Mouse (Mus musculus) midbrain, embryonic 12.5 days (tissue): ENCODE results near the gene Cryge. TPM values are rescaled to one million over a fixed set of nuclear protein-coding genes. Genes with fewer than 3 reads are reported as not detected.

Source experiments
- ATAC-seq: fragments of 200-750 bp; cut with Nextera tagmentation; 2 replicates; pipeline ENCODE4 v1.8.0; 2017; ENCODE audit warnings: low read depth, moderate TSS enrichment, moderate library complexity; ENCODE audit not compliant: low FRiP score
- H3K27ac ChIP-seq: fragments of 300-500 bp; sonication (generic); replicated peaks from 2 replicates; pipeline ENCODE4 v1.5.1; 2016; ENCODE audit warnings: mild to moderate bottlenecking
- H3K27me3 ChIP-seq: fragments of 300-500 bp; sonication (generic); 2 replicates; pipeline ENCODE4 v1.6.1; 2016; ENCODE audit warnings: mild to moderate bottlenecking
- H3K36me3 ChIP-seq: fragments of 300-500 bp; sonication (generic); 2 replicates; pipeline ENCODE4 v1.6.1; 2016
- H3K4me1 ChIP-seq: fragments of 300-500 bp; sonication (generic); 2 replicates; pipeline ENCODE4 v1.6.1; 2016
- H3K4me2 ChIP-seq: fragments of 300-500 bp; sonication (generic); replicated peaks from 2 replicates; pipeline ENCODE4 v1.6.1; 2016; ENCODE audit warnings: mild to moderate bottlenecking, moderate library complexity
- H3K4me3 ChIP-seq: fragments of 300-500 bp; sonication (generic); 2 replicates; pipeline ENCODE4 v1.5.1; 2016; ENCODE audit warnings: mild to moderate bottlenecking
- H3K9ac ChIP-seq: fragments of 300-500 bp; sonication (generic); replicated peaks from 2 replicates; pipeline ENCODE4 v1.6.1; 2016; ENCODE audit warnings: mild to moderate bottlenecking, moderate library complexity
- H3K9me3 ChIP-seq: fragments of 300-500 bp; sonication (generic); 2 replicates; pipeline ENCODE4 v1.6.1; 2016; ENCODE audit warnings: mild to moderate bottlenecking
- WGBS: fragments of 180-500 bp; shearing (Covaris S2); methylation state at CpG from one replicate; pipeline ENCODE4 v1.1.7; 2016; 5-methylcytosine and 5-hydroxymethylcytosine counted together
- polyA plus RNA-seq: library from polyadenylated mRNA; unstranded; fragments of >200 nt; fragmentation: Nextera tagmentation; extraction: Ambion mirVana; gene quantifications from 2 replicates; pipeline ENCODE4 v1.2.1, GENCODE M21; 2016

The Cryge gene
- polyA plus RNA-seq, 1 experiment from 2014 or later = not detected

DNA sequence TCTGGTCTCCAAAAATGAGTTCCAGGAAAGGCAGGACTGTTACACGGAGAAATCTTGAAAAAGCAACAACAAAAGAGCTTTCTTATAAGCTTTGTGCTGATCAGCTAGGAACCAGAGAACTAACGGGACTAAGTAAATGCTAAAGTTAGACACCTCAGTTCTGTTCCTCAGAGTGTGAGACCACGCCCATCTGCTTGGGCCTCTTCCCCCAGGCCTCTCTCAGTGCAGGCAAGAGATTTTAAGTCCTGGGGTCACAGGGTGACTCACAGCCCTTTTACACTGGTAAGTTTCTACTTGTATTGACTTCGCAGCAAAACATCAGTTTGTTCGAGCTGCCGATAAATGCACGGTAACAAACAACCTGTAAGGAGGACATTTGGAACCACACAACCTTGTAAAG, 747 bp upstream of the Cryge start:
- 67% methylated on average over 7 of the region's 7 CpGs for WGBS
- 0 out of 2 replicates have a peak, but pooled peaks cover 3% of the 10 kb centered on the region for H3K4me1 ChIP-seq
- no peak for ATAC-seq
- H3K4me2 ChIP-seq = no peak overlapping the region
- H3K27me3 ChIP-seq = no peaks in the 10 kb centered on the region
- no peak overlapping the region for H3K27ac ChIP-seq
- no peaks in the 10 kb centered on the region for H3K36me3 ChIP-seq
- H3K9ac ChIP-seq = no peak overlapping the region
- H3K4me3 ChIP-seq = no peak overlapping the region
- no peaks in the 10 kb centered on the region for H3K9me3 ChIP-seq

DNA sequence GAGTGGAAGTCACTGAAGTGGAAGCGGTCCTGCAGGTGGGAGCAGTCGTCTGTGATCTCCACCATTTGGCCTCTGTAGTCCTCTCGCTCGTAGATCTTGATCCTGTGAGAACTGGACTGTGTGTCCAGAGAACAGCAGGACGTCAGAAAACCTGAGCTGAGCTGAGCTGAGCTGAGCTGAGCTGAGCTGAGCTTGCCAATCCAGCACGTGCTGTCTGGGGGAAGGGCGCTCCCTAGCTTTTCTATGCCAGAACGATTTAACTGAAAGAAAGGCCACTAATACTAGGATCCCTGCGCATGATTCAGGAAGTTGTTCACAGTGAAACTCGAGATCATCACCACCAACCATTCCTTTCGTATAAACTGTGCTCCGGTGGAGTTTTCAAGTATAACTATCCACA, 2.2 kb downstream of the Cryge start:
- Histone ChIP-seq H3K9me3 (no peaks in the 10 kb centered on the region), H3K9ac (no peak overlapping the region), H3K27ac (no peak overlapping the region), H3K4me1 (0 out of 2 replicates have a peak, but pooled peaks cover 3% of the 10 kb centered on the region), H3K27me3 (no peaks in the 10 kb centered on the region), H3K4me2 (no peak overlapping the region), H3K4me3 (no peak overlapping the region), H3K36me3 (no peaks in the 10 kb centered on the region)
- no peak for ATAC-seq
- 57% methylated on average over 12 of the region's 12 CpGs for WGBS

DNA sequence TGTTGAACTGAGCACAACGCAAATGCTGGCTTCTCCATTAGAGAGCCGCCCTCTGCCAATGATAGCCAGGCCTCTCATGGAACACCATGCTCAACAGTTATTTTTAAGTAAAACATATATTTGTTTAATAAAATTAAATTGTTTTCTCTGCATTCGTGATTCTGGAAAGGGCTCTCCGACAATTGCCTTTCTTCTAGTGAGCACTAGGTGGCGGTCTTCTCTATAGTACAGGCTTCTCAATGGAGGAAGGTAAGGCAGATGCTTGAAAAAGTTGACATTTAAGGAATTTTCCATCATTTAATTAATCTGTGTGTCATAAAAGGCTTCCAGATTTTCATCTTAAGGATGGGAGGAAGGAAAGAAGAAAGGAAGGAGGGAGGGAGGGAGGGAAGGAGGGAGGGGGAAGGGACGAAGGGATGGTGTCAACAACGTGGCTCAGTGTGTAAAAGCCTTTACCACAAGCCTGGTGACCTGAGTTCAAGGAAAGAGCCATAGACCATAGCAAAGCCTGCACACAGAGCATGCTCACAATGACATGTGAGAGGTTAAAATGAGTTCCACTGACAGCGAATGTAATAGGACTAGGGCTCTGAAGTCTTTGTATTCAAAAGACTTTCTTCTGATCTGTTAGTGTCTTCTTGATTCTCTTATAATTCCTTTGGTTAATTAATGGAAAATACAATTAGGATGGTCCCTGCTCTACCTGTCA, 4.4 kb downstream of the Cryge start:
- Histone ChIP-seq H3K4me1 (0 out of 2 replicates have a peak, but pooled peaks cover under 1% of the 10 kb centered on the region), H3K9me3 (no peaks in the 10 kb centered on the region), H3K9ac (no peak overlapping the region), H3K27ac (no peak overlapping the region), H3K4me2 (no peak overlapping the region), H3K36me3 (no peaks in the 10 kb centered on the region), H3K4me3 (no peak overlapping the region), H3K27me3 (no peaks in the 10 kb centered on the region)
- 43% methylated on average over 8 of the region's 8 CpGs for WGBS
- no peak for ATAC-seq

DNA sequence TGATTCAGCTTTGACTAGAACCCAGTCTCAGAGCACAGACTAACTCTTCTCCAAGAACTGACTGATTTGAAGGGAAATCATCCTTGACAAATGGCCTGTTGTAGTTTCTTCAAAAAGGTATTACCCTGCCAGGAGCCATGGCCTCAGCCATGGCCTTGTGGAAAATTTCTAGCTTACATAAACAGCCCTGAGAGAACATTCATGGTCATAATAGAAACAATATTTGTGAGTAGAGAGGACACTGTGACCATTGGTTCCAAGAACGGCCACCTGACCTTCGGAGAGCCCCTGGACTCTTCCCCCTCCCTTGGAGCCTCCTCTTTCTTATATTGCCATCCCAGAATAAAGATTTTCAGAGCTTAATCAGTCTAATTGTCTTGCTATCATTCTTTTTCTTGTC, 7.5 kb downstream of the Cryge start:
- H3K4me1 ChIP-seq = no peaks in the 10 kb centered on the region
- H3K36me3 ChIP-seq = no peaks in the 10 kb centered on the region
- no peak overlapping the region for H3K4me3 ChIP-seq
- H3K9me3 ChIP-seq = no peaks in the 10 kb centered on the region
- H3K27ac ChIP-seq = no peak overlapping the region
- H3K4me2 ChIP-seq = no peak overlapping the region
- no peak overlapping the region for H3K9ac ChIP-seq
- 91% methylated on average over 2 of the region's 2 CpGs for WGBS
- ATAC-seq = no peak
- H3K27me3 ChIP-seq = no peaks in the 10 kb centered on the region

DNA sequence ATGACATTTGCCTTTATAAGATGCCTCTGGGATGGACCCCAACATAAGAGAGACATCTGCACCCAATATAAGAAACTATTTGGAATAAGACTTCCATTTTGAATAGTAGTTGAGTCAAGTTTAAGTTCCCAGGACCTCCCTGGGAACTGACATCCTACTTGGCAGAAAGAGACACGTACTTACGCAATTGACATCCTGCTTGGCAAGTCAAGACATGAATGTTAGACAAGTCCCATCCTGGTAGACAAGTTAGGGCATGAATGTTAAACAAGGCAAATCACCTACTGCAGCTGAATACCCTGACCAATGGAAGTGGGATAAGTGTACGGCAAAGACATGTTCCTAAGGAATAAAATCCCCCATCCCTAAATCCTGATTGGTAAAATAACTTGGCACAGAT, 9.1 kb downstream of the Cryge start:
- Histone ChIP-seq H3K4me2 (no peak overlapping the region), H3K27ac (no peak overlapping the region), H3K4me1 (no peaks in the 10 kb centered on the region), H3K9me3 (no peaks in the 10 kb centered on the region), H3K4me3 (no peak overlapping the region), H3K9ac (no peak overlapping the region), H3K27me3 (no peaks in the 10 kb centered on the region), H3K36me3 (no peaks in the 10 kb centered on the region)
- 92% methylated on average over 3 of the region's 3 CpGs for WGBS
- no peak for ATAC-seq

DNA sequence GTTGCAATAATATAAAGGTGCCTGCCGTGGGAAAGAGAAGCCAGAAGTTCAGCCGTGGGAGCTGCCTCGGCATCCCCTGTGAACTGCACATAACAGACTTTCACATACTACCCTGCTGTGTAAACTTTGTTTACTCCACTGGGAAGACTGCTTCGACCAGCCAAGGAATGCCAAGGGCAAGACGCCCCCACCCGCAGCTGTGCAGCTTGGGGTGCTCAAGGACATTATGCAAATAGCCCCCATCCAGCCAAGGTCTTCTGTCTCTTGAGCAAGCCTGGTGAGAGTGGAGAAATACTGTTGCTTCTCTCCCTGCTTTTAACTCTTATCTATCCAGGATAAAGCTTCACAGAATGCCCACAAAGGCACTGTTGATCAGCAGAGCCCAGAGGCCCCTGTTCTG, 10.1 kb downstream of the Cryge start:
- no peaks in the 10 kb centered on the region for H3K27me3 ChIP-seq
- WGBS = 84% methylated on average over 6 of the region's 6 CpGs

DNA sequence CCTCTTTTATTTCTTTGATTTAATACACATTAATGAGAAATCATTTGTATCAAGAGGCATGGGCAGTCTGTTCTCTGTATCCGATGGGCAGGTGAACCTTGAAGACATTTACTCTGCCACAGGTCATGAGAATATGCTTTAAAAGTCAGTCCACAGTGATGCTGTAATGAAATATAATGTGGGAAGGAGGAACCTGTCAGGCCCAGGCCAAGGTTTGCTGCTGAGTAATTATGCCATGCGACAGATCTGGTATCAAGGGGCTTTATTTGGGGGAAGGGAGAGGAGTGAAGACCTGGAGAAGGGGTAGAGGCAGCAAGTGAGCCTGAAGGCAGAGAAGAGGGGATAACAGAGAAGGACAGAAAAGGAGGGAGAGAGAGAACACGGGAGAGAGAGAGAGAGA, 11.3 kb downstream of the Cryge start:
- Histone ChIP-seq H3K27ac (no peak overlapping the region), H3K27me3 (no peaks in the 10 kb centered on the region), H3K36me3 (no peaks in the 10 kb centered on the region), H3K9me3 (no peaks in the 10 kb centered on the region), H3K4me2 (no peak overlapping the region), H3K4me3 (no peak overlapping the region), H3K9ac (no peak overlapping the region), H3K4me1 (no peaks in the 10 kb centered on the region)
- 81% methylated on average over 3 of the region's 3 CpGs for WGBS
- no peak for ATAC-seq

More for the DNA sequence above, 10.1 kb downstream of the Cryge start:
- no peak overlapping the region for H3K4me2 ChIP-seq
- H3K4me1 ChIP-seq = no peaks in the 10 kb centered on the region
- no peak overlapping the region for H3K4me3 ChIP-seq
- no peaks in the 10 kb centered on the region for H3K9me3 ChIP-seq
- H3K36me3 ChIP-seq = no peaks in the 10 kb centered on the region
- H3K27ac ChIP-seq = no peak overlapping the region
- no peak overlapping the region for H3K9ac ChIP-seq
- no peak for ATAC-seq

DNA sequence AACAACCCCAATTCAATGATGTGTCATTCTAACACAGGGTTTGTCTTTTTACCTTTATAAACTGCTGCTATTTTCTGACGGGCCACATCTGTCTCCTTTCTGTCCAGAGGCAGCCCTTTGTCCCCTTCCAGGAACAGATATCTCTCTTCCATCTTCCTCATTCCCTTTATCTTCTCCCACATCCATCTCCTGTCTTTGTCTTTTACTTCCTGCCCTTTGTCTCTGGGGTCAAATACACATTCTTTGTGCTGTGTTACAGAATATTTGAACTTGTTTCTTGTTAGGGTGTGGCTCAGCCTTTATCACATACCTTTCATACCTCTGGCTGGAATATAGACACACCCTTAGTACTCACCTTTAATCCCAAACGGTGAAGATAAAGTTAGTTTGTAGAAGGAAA, 13.4 kb downstream of the Cryge start:
- Histone ChIP-seq H3K9ac (no peak overlapping the region), H3K4me3 (no peak overlapping the region), H3K36me3 (no peaks in the 10 kb centered on the region), H3K4me1 (no peaks in the 10 kb centered on the region), H3K9me3 (no peaks in the 10 kb centered on the region), H3K27me3 (no peaks in the 10 kb centered on the region), H3K4me2 (no peak overlapping the region), H3K27ac (no peak overlapping the region)
- WGBS = 89% methylated on average over 2 of the region's 2 CpGs
- ATAC-seq = no peak

DNA sequence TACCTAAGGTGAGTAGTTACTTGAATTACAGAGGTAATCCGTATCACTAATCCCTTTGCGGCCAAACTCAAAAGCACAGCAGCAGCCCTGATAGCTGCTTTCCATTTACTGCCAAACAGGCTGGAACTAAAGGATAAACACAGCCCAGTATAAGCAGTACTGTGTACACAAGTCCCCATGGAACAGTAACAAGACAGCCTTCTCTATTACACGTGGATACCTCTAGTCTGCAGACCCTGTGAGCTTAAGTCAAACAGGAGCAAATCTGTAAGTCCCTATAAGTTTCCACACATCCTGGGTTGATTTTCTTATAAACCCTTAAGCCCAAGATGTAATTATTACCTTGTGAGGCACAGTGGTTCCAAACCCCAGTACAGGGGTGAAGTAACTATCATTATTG, 15.4 kb downstream of the Cryge start:
- Histone ChIP-seq H3K4me1 (no peaks in the 10 kb centered on the region), H3K4me3 (no peak overlapping the region), H3K9ac (no peak overlapping the region), H3K27ac (no peak overlapping the region), H3K27me3 (no peaks in the 10 kb centered on the region), H3K4me2 (no peak overlapping the region), H3K36me3 (no peaks in the 10 kb centered on the region), H3K9me3 (no peaks in the 10 kb centered on the region)
- WGBS = 19% methylated on average over 3 of the region's 3 CpGs
- ATAC-seq = no peak

DNA sequence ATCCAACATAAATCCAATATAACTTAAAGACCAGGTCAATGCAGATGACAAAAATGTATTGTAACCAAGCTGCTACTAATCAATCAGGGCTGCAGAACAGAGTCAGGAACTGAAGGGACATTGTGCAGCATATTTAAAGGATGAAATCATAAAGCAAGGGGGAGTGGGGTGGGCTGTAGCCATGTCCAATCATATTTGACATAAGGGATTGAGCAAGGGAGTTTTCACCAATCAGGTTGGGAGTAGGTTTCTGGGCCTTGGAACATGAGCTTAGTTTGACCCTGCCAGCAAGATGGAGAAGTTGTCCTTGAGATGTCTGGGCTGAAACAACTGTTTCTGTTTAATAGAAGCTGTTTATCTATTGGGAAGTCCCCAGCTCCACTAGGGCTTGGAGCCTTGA, 18.3 kb downstream of the Cryge start, which contains the start of gene Akr1cl:
Gene Akr1cl, minus strand, starts transcription at position 119 of the 400 bp plus-strand sequence.
- ATAC-seq = no peak
- no peaks in the 10 kb centered on the region for H3K4me1 ChIP-seq

DNA sequence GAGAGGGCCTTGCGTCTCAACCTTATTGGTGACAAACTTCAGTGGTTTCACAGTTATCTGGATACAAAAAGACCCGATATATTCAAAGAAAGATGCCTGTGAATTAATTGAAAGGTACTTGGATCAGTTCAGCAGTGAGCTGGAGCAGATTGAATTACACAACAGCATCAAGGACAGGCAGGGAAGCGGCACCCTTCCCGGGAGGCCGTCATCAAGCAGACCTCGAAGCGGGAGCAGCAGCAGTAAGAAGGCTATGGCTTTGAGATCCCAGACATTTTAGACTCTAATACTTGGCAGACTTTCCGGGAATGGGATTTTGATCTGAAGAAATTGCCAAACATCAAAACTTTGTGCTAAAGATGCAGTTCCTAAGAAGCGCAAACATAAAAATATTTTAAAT, 22.7 kb downstream of the Cryge start:
- H3K4me1 ChIP-seq = no peaks in the 10 kb centered on the region
- H3K27me3 ChIP-seq = no peaks in the 10 kb centered on the region
- 74% methylated on average over 9 of the region's 9 CpGs for WGBS
- no peak overlapping the region for H3K4me3 ChIP-seq
- H3K9ac ChIP-seq = no peak overlapping the region
- no peak overlapping the region for H3K27ac ChIP-seq
- ATAC-seq = no peak
- H3K9me3 ChIP-seq = no peaks in the 10 kb centered on the region
- H3K4me2 ChIP-seq = no peak overlapping the region
- H3K36me3 ChIP-seq = no peaks in the 10 kb centered on the region

More for the DNA sequence above, 18.3 kb downstream of the Cryge start, which contains the start of gene Akr1cl:
- H3K27ac ChIP-seq = no peak within 1 kb of the TSS
- H3K36me3 ChIP-seq = no peaks in the 10 kb centered on the region
- no peaks in the 10 kb centered on the region for H3K27me3 ChIP-seq
- no peak within 1 kb of the TSS for H3K4me2 ChIP-seq
- H3K4me3 ChIP-seq = no peak within 1 kb of the TSS
- no peaks in the 10 kb centered on the region for H3K9me3 ChIP-seq
- no peak within 1 kb of the TSS for H3K9ac ChIP-seq

DNA sequence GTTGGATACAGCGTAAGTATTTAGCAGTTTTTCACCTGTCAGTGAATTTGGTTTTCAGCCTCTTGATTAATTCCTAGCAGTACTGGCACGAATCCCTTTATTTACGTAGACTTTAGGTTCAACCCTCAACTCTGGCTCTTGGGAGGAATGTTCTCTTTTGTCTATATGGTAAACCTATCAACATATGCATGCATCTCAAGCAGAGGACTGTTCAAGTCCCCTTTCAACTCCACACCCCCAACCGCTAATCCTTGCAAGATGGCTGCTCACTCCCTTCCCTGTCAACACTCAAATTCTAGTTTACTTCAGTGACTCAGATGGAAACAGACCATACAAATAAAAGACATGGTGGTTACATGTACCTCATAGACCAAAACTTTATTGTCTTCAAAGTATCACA, 38.2 kb downstream of the Cryge start:
- no peak overlapping the region for H3K27ac ChIP-seq
- 76% methylated on average over 4 of the region's 4 CpGs for WGBS
- H3K4me3 ChIP-seq = no peak overlapping the region
- H3K27me3 ChIP-seq = no peaks in the 10 kb centered on the region
- no peaks in the 10 kb centered on the region for H3K36me3 ChIP-seq
- H3K4me1 ChIP-seq = peaks cover 3% of the 10 kb centered on the region; the same call in 1 of the 2 replicates
- H3K9ac ChIP-seq = no peak overlapping the region
- no peaks in the 10 kb centered on the region for H3K9me3 ChIP-seq
- ATAC-seq = no peak
- H3K4me2 ChIP-seq = no peak overlapping the region

DNA sequence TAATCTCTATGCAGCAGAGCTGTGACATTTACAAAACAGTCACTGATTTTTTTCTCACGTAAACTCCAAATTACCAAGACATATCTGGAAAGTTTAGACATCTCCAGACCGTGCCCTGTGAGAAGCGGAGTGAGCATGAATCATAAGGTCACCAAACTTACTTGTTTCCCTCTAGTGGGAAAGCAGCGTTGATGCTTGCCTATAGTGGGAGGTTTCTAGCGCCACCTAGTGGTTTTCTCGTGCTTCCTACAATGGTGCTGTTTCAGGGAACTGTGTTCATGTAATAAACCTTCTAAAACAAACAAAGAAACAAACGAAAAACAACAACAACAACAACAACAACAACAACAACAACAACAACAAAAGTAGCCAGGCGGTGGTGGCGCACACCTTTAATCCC, 40.8 kb downstream of the Cryge start:
- Histone ChIP-seq H3K27ac (no peak overlapping the region), H3K9me3 (no peaks in the 10 kb centered on the region), H3K4me2 (no peak overlapping the region), H3K36me3 (no peaks in the 10 kb centered on the region), H3K9ac (no peak overlapping the region), H3K4me1 (peaks cover 3% of the 10 kb centered on the region; the same call in 1 of the 2 replicates), H3K27me3 (no peaks in the 10 kb centered on the region), H3K4me3 (no peak overlapping the region)
- WGBS = 15% methylated on average over 9 of the region's 9 CpGs
- ATAC-seq = peak; percentile 71
